Mouse (Mus musculus) liver, embryonic 14.5 days (tissue): ENCODE results near the gene Pfkm. TPM values are rescaled to one million over a fixed set of nuclear protein-coding genes. Genes with fewer than 3 reads are reported as not detected.

ENCODE experiments used
- ATAC-seq: fragments of 200-750 bp; cut with Nextera tagmentation; 2 replicates; pipeline ENCODE4 v1.8.0; 2017; ENCODE audit warnings: moderate number of reproducible peaks, mild to moderate bottlenecking, moderate library complexity; ENCODE audit not compliant: insufficient read depth
- DNase-seq, 3 experiments: peaks; one replicate each; pipeline ENCODE4 v3.0.0-alpha.2; 2012 to 2013; ENCODE audit warnings: low read depth in 3 of 3, low spot score in 3 of 3
- H3K27ac ChIP-seq: fragments of 300-500 bp; sonication (generic); 2 replicates; pipeline ENCODE4 v1.5.1; 2014; ENCODE audit warnings: moderate library complexity, mild to moderate bottlenecking, control low read depth, inconsistent platforms
- H3K27me3 ChIP-seq: fragments of 300-500 bp; sonication (generic); 2 replicates; pipeline ENCODE4 v1.6.1; 2014; ENCODE audit warnings: mild to moderate bottlenecking, low read length, moderate library complexity; ENCODE audit not compliant: control insufficient read depth, insufficient read depth
- H3K36me3 ChIP-seq: fragments of 300-500 bp; sonication (generic); replicated peaks from 2 replicates; pipeline ENCODE4 v1.6.1; 2014; ENCODE audit warnings: low read depth; ENCODE audit not compliant: control insufficient read depth, insufficient read depth
- H3K4me1 ChIP-seq, 2 experiments: fragments of 200-500 bp in 1 of 2; fragments of 300-500 bp in 1 of 2; sonication (generic) in 1 of 2; replicated peaks; 2 replicates each; pipeline ENCODE4 v1.6.1; 2012 to 2014; ENCODE audit warnings: antibody characterized with exemption in 1 of 2, inconsistent platforms in 1 of 2, low read length in 1 of 2; ENCODE audit not compliant: control insufficient read depth in 2 of 2, insufficient read depth in 2 of 2
- H3K4me2 ChIP-seq: fragments of 300-500 bp; sonication (generic); 2 replicates; pipeline ENCODE4 v1.6.1; 2014; ENCODE audit warnings: low read depth, mild to moderate bottlenecking, control low read depth, moderate library complexity
- H3K4me3 ChIP-seq, 2 experiments: fragments of 200-500 bp in 1 of 2; fragments of 300-500 bp in 1 of 2; sonication (generic) in 1 of 2; 2 replicates each; pipeline ENCODE4 v1.5.1; 2012 to 2014; ENCODE audit warnings: low read depth in 2 of 2, low read length in 2 of 2, mild to moderate bottlenecking in 2 of 2, control low read depth in 1 of 2, inconsistent platforms in 1 of 2, moderate library complexity in 1 of 2; ENCODE audit not compliant: insufficient read depth in 1 of 2
- H3K9ac ChIP-seq: fragments of 300-500 bp; sonication (generic); replicated peaks from 2 replicates; pipeline ENCODE4 v1.6.1; 2014; ENCODE audit warnings: mild to moderate bottlenecking, control low read depth, moderate library complexity
- H3K9me3 ChIP-seq: fragments of 300-500 bp; sonication (generic); 2 replicates; pipeline ENCODE4 v1.6.1; 2016; ENCODE audit warnings: low read length, mixed read lengths; ENCODE audit not compliant: control insufficient read depth
- CTCF ChIP-seq: IDR thresholded peaks from 2 replicates; pipeline ENCODE4 v1.5.1; 2016; ENCODE audit warnings: antibody characterized with exemption, low read depth, control low read depth
- EP300 ChIP-seq: IDR thresholded peaks from 2 replicates; pipeline ENCODE4 v1.6.1; 2016; ENCODE audit warnings: antibody characterized with exemption, low read depth
- whole genome bisulfite sequencing: fragments of 180-500 bp; shearing (Covaris S2); extraction: QIAGEN DNeasy Blood & Tissue Kit; methylation state at CpG from one replicate; pipeline ENCODE4 v1.1.7; 2014; ENCODE audit not compliant: insufficient replicate concordance; 5-methylcytosine and 5-hydroxymethylcytosine counted together
- polyA plus RNA-seq, 2 experiments: library from polyadenylated mRNA; depleted of rRNA in 1 of 2; stranded (reverse) in 1 of 2; unstranded in 1 of 2; fragments of >200 nt; fragmentation: Nextera tagmentation in 1 of 2; extraction: Ambion mirVana in 1 of 2; gene quantifications; 2 replicates each; pipeline versions ENCODE4 v1.2.1 to v1.2.3; 2012 to 2014

Pfkm gene
- polyA plus RNA-seq, 2 experiments = 19.6 to 22.4 TPM

GRCm38 (mm10) chr15:98055246-98055645, 37.1 kb upstream of the Pfkm start:
- Histone ChIP-seq H3K36me3 (peaks cover 34% of the 10 kb centered on the region), H3K27ac (no peak overlapping the region), H3K9me3 (no peaks in the 10 kb centered on the region), H3K4me3 (no peak overlapping the region), H3K4me2 (no peak overlapping the region), H3K27me3 (no peaks in the 10 kb centered on the region), H3K4me1 (no peaks in the 10 kb centered on the region), H3K9ac (no peak overlapping the region)
- peak in 1 of 3 experiments; percentile 9 for DNase-seq
- ATAC-seq = no peak
- TF ChIP-seq EP300 (no peak), CTCF (peak; percentile 69)
- 49% methylated on average over 5 of the region's 5 CpGs for WGBS

DNA sequence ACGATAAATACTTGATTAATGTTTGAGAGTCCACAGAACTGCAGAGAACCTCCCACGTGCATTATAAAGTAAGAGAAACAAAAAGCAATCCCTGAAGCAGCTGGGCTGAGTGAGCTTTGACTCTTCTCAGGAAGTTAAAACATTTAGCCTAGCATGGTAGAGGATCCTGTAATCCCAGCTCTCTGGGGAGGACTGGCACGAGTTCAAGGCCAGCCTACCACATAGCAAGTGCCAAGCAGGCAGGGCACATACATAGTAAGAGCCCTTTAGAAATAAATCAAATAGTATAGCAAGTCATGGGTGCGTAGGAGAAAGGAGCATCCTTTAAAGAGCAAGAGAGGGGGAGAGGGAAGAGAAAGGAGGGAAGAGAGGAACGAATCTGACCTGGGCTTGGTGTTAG, 26.5 kb upstream of the Pfkm start:
- no peak for ATAC-seq
- no peak overlapping the region for H3K9ac ChIP-seq
- TF ChIP-seq CTCF = no peak
- no peak for TF ChIP-seq EP300

GRCm38 (mm10) chr15:98066602-98067001, 25.8 kb upstream of the Pfkm start:
- H3K9me3 ChIP-seq = no peaks in the 10 kb centered on the region
- TF ChIP-seq CTCF = no peak
- no peak for TF ChIP-seq EP300
- no peak overlapping the region for H3K27ac ChIP-seq
- no peak overlapping the region for H3K4me2 ChIP-seq
- DNase-seq = no peak
- H3K27me3 ChIP-seq = no peaks in the 10 kb centered on the region
- no peak overlapping the region for H3K9ac ChIP-seq
- ATAC-seq = no peak
- 87% methylated on average over 12 of the region's 12 CpGs for WGBS
- H3K4me3 ChIP-seq = no peak overlapping the region
- peaks cover 59% of the 10 kb centered on the region for H3K36me3 ChIP-seq
- H3K4me1 ChIP-seq = no peaks in the 10 kb centered on the region

More for the DNA sequence above, 26.5 kb upstream of the Pfkm start:
- WGBS = 87% methylated on average over 5 of the region's 5 CpGs
- no peak overlapping the region for H3K4me3 ChIP-seq
- H3K4me2 ChIP-seq = no peak overlapping the region
- H3K36me3 ChIP-seq = peaks cover 59% of the 10 kb centered on the region
- H3K9me3 ChIP-seq = no peaks in the 10 kb centered on the region
- DNase-seq = no peak
- no peak overlapping the region for H3K27ac ChIP-seq
- no peaks in the 10 kb centered on the region for H3K4me1 ChIP-seq
- H3K27me3 ChIP-seq = no peaks in the 10 kb centered on the region

DNA sequence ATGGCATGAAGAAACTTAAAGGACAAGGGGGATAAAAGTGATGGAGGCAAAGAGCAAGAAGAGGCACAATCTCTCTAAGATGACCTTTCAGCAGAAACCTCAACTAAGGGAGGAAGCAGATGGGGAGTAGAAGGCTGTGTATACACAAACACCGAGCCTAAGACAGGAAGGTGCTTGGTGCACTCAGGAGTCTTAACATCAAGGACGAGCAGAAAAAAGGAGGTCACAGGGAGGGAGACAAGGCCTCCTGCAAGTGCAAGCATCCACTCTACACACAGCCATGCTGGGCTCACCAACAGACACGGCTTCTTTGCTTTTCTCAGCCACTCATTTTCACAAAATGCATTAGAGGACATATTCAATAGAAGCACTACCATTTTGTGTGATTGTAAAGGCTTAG, 24.9 kb upstream of the Pfkm start:
- Histone ChIP-seq H3K9me3 (no peaks in the 10 kb centered on the region), H3K9ac (no peak overlapping the region), H3K27ac (no peak overlapping the region), H3K36me3 (peaks cover 66% of the 10 kb centered on the region), H3K4me2 (no peak overlapping the region), H3K4me3 (no peak overlapping the region), H3K27me3 (no peaks in the 10 kb centered on the region), H3K4me1 (no peaks in the 10 kb centered on the region)
- 64% methylated on average over 3 of the region's 3 CpGs for WGBS
- DNase-seq (no peak), ATAC-seq (no peak)
- TF ChIP-seq EP300 (no peak), CTCF (no peak)

GRCm38 (mm10) chr15:98068506-98068905, 23.9 kb upstream of the Pfkm start:
- DNase-seq = no peak
- WGBS = 89% methylated on average over 9 of the region's 9 CpGs

More at GRCm38 (mm10) chr15:98068506-98068905, 23.9 kb upstream of the Pfkm start:
- no peaks in the 10 kb centered on the region for H3K4me1 ChIP-seq
- H3K9me3 ChIP-seq = no peaks in the 10 kb centered on the region
- no peak overlapping the region for H3K4me2 ChIP-seq
- no peak overlapping the region for H3K9ac ChIP-seq
- H3K27me3 ChIP-seq = no peaks in the 10 kb centered on the region
- ATAC-seq = no peak
- TF ChIP-seq CTCF = no peak
- no peak for TF ChIP-seq EP300
- peaks cover 67% of the 10 kb centered on the region for H3K36me3 ChIP-seq
- H3K4me3 ChIP-seq = no peak overlapping the region
- H3K27ac ChIP-seq = no peak overlapping the region
